Mouse (Mus musculus) heart, postnatal 14 days (tissue): ENCODE measurements around the gene Stxbp4. TPM values are rescaled to one million over a fixed set of nuclear protein-coding genes. Genes with fewer than 3 reads are reported as not detected.

Experiments
- DNase-seq, 2 experiments: peaks; one replicate each; pipeline ENCODE4 v3.0.0; 2021 to 2022
- intact Hi-C: fragments of 180-260 bp; cut with DNase I; formaldehyde crosslinking; loops from one replicate; pipeline ENCODE4 v1.15.1; 2025
- long read RNA-seq, 2 experiments: library from polyadenylated mRNA; stranded (forward); transcript quantifications; one replicate each; pipeline ENCODE4 v2.0.0; 2021
- total RNA-seq, 2 experiments: library from RNA; stranded (reverse); gene quantifications; 2 replicates each; pipeline ENCODE4 v1.2.3; 2021

Stxbp4 gene
- total RNA-seq = 1 to 10 TPM; 5.6 to 6.3 TPM
- long read RNA-seq, experiment 1 = 0 reads
- long read RNA-seq, experiment 2 = 0 reads

- intact Hi-C loops = no loop called here
- peak; percentile 96 for DNase-seq
Observed at GRCm38 (mm10) chr11:90637440-90638311, at the start of gene Stxbp4, which contains the start of gene Cox11. Gene Stxbp4 (minus strand): TSS chr11:90638084. Gene Cox11 (plus strand): TSS chr11:90638173.

- no peak for DNase-seq
- intact Hi-C loops = no loop called here
Observed at GRCm38 (mm10) chr11:90687040-90687439, 49.2 kb upstream of the Stxbp4 start.

GRCm38 (mm10) chr11:90686287-90687025, 48.6 kb upstream of the Stxbp4 start:
- intact Hi-C loops = no loop called here
- no peak for DNase-seq

- DNase-seq = no peak
- intact Hi-C loops = no loop called here
Observed at GRCm38 (mm10) chr11:90685196-90685595, 47.3 kb upstream of the Stxbp4 start.

- intact Hi-C loops = no loop called here
- DNase-seq = no peak
Observed at GRCm38 (mm10) chr11:90684765-90685164, 46.9 kb upstream of the Stxbp4 start.

- intact Hi-C loops = no loop called here
- no peak for DNase-seq
Observed at GRCm38 (mm10) chr11:90681171-90681570, 43.3 kb upstream of the Stxbp4 start.

- intact Hi-C loops = no loop called here
- DNase-seq = no peak
Observed at GRCm38 (mm10) chr11:90678582-90678981, 40.7 kb upstream of the Stxbp4 start.

- DNase-seq = no peak
- intact Hi-C loops = no loop called here
Observed at GRCm38 (mm10) chr11:90677771-90678288, 39.9 kb upstream of the Stxbp4 start.

- intact Hi-C loops = no loop called here
- DNase-seq = no peak
Observed at GRCm38 (mm10) chr11:90677027-90677426, 39.1 kb upstream of the Stxbp4 start.

- DNase-seq = no peak
- intact Hi-C loops = no loop called here
Observed at GRCm38 (mm10) chr11:90675479-90676110, 37.7 kb upstream of the Stxbp4 start.

GRCm38 (mm10) chr11:90667325-90667724, 29.4 kb upstream of the Stxbp4 start:
- DNase-seq = no peak
- intact Hi-C loops = no loop called here

GRCm38 (mm10) chr11:90666916-90667315, 29.0 kb upstream of the Stxbp4 start:
- intact Hi-C loops = no loop called here
- DNase-seq = no peak

- intact Hi-C loops = no loop called here
Observed at GRCm38 (mm10) chr11:90666144-90666757, 28.4 kb upstream of the Stxbp4 start.

GRCm38 (mm10) chr11:90665161-90665560, 27.3 kb upstream of the Stxbp4 start:
- DNase-seq = peak; percentile 15 to 32
- intact Hi-C loops = no loop called here

More at GRCm38 (mm10) chr11:90666144-90666757, 28.4 kb upstream of the Stxbp4 start:
- DNase-seq = no peak

- intact Hi-C loops = no loop called here
- no peak for DNase-seq
Observed at GRCm38 (mm10) chr11:90664345-90664986, 26.6 kb upstream of the Stxbp4 start.

GRCm38 (mm10) chr11:90663618-90664297, 25.9 kb upstream of the Stxbp4 start:
- intact Hi-C loops = no loop called here
- no peak for DNase-seq

GRCm38 (mm10) chr11:90663052-90663451, 25.2 kb upstream of the Stxbp4 start:
- intact Hi-C loops = no loop called here
- no peak for DNase-seq

GRCm38 (mm10) chr11:90660662-90661061, 22.8 kb upstream of the Stxbp4 start:
- intact Hi-C loops = no loop called here
- no peak for DNase-seq

GRCm38 (mm10) chr11:90657527-90657926, 19.6 kb upstream of the Stxbp4 start:
- no peak for DNase-seq
- intact Hi-C loops = no loop called here
